10 mouse cellular contexts compared by ENCODE assay signal in the genomic region with DNA sequence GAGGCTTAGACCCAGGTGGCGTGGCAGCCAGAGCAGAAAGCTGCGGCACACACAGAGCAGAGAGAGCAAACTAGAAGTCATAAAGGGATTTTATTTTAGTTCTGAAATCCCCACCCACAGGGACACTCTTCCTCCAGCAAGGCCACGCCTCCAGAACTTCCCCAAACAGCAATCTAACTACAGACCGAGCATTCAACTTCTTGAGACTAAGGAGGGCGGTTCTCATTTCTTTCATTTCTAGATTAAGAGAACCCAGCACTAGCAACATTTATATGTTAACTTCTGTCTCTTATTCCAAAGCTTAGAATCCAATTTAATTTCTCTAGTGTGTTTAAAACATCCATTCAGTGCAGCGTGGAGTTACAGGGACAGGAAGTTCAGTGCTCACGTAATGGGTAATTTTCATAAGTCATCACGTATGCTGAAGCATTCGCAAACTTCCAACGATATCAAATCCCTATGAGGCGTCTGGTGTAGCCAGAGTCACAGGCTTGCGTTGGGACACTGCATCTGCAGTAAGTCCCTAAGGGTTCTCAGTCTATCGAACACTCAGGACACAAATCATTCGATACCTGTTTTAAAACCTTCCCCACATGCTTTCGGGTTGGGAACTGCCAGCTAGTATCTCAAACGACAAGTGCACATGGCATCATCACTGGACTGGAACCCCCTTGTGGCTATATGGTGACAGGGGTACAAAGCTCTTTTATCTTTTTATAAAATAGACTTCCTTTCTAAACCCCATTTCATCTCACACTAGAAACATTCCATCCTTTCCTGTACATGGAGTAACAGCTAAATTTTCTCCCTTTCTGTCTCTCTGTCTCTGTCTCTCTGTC. TPM values are rescaled to one million over a fixed set of nuclear protein-coding genes. Genes with fewer than 3 reads are reported as not detected.
DNase-seq lines count a peak whose midpoint lies in the region; ATAC-seq and TF ChIP-seq lines count a peak whose summit lies in the region.
"Had no signal": no experiment of that assay in that cellular context is flagged by ENCODE, and none has a peak within 500 bp of the region (broad histone marks: within the 10 kb centered on the region; RNA-seq: fewer than 3 reads in every experiment).

No protein-coding gene starts in this region.

- 0 out of 2 replicates have a peak overlapping the region, but pooled peaks have one; percentile 4 for H3K27ac ChIP-seq in macrophage
- H3K27ac ChIP-seq in left cerebral cortex, adult 2 months = no peak overlapping the region
- H3K27ac ChIP-seq in forebrain, embryonic 11.5 days (ENCODE audit: low read depth, low read length) = no peak overlapping the region

- TF ChIP-seq CTCF in left cerebral cortex, adult 2 months (IDR thresholded peaks at IDR 0.05) = no peak

- no peak for ATAC-seq in forebrain, embryonic 11.5 days (replicated peaks; ENCODE audit: low FRiP score)

- no peaks in the 10 kb centered on the region for H3K79me2 ChIP-seq in macrophage (ENCODE audit: inconsistent target)

- no peaks in the 10 kb centered on the region for H3K27me3 ChIP-seq in forebrain, embryonic 11.5 days (ENCODE audit: control insufficient read depth, insufficient read depth, low read length)

- H3K4me3 ChIP-seq in macrophage (ENCODE audit: inconsistent target) = peak overlapping the region; percentile 26; the same call in 1 of the 2 replicates
- H3K4me3 ChIP-seq in left cerebral cortex, adult 2 months = no peak overlapping the region
- H3K4me3 ChIP-seq in forebrain, embryonic 11.5 days (ENCODE audit: low read depth, low read length) = no peak overlapping the region
- H3K4me3 ChIP-seq: myocyte had no signal

- H3K36me3 ChIP-seq in macrophage (ENCODE audit: inconsistent target) = no peaks in the 10 kb centered on the region
- no peaks in the 10 kb centered on the region for H3K36me3 ChIP-seq in forebrain, embryonic 11.5 days (ENCODE audit: control insufficient read depth, insufficient read depth, low read length)

- peak; percentile 8 for DNase-seq in gastrocnemius, postnatal 10 days
- no peak for DNase-seq in gastrocnemius, postnatal 36 days
- peak; percentile 74 for DNase-seq in CD4-positive helper T cell, adult 2 months (ENCODE audit: low read depth, low spot score)
- peak; percentile 13 for DNase-seq in heart, postnatal 4 days
- no peak for DNase-seq in left cerebral cortex, adult 9 months (ENCODE audit: low spot score in 2 of 2)
- no peak for DNase-seq in left cerebral cortex, adult 2 months (ENCODE audit: extremely low spot score in 1 of 2, low spot score in 2 of 2)
- DNase-seq in forebrain, embryonic 11.5 days (ENCODE audit: low spot score) = no peak
- DNase-seq: cerebellum, adult 18-20 months had no signal

- intact Hi-C loops in gastrocnemius, postnatal 36 days (cut with DNase I) = no loop called here
- intact Hi-C loops in left cerebral cortex, adult 2 months (cut with DNase I) = no loop called here

- H3K9ac ChIP-seq in forebrain, embryonic 11.5 days (ENCODE audit: low read length) = no peak overlapping the region

- no peaks in the 10 kb centered on the region for H3K9me3 ChIP-seq in forebrain, embryonic 11.5 days (ENCODE audit: control insufficient read depth, low read length)

- H3K4me2 ChIP-seq in forebrain, embryonic 11.5 days (ENCODE audit: low read depth, low read length, severe bottlenecking) = no peak overlapping the region

- no peaks in the 10 kb centered on the region for H3K4me1 ChIP-seq in forebrain, embryonic 11.5 days (replicated peaks; ENCODE audit: control insufficient read depth, insufficient read depth, low read length)

- whole genome bisulfite sequencing in macrophage (ENCODE audit: missing documents) = 11% methylated on average over 16 of the region's 16 CpGs
- WGBS in forebrain, embryonic 11.5 days = 89% methylated on average over 16 of the region's 16 CpGs

RNA-seq across cellular contexts. Expression of gene Enpp3, which starts 18.7 kb away (rescaled TPM):
- 1 to 10 TPM; 7.4 to 8.1 TPM for total RNA-seq in gastrocnemius, postnatal 10 days (2021)
- total RNA-seq in gastrocnemius, postnatal 36 days (2021) = 1 to 10 TPM; 1.7 to 1.8 TPM
- 1 to 10 TPM; 4.8 to 5.6 TPM for total RNA-seq in heart, postnatal 4 days (2021)
- under 1 TPM in 1 of 26 experiments, not detected in 25; 0.79 TPM for total RNA-seq in macrophage (2018; cell fraction: chromatin; rRNA removed)
- not detected for total RNA-seq in macrophage (2018; cell fraction: cytosol; rRNA removed)
- not detected for total RNA-seq in macrophage (2018; cell fraction: nucleus; rRNA removed)
- not detected in 3 replicates for polyA plus RNA-seq in macrophage (2018)
- under 1 TPM in 1 of 2 experiments, not detected in 1; 0.27 TPM for total RNA-seq in left cerebral cortex, adult 2 months (2021)
- polyA plus RNA-seq in forebrain, embryonic 11.5 days (2014; fragmentation: Nextera tagmentation; extraction: Ambion mirVana) = 4.1 and 6.4 TPM in 2 replicates

RNA-seq across cellular contexts. Expression of gene Med23, which starts 45.9 kb away (rescaled TPM):
- 10 to 100 TPM; 11.1 to 12.8 TPM for total RNA-seq in gastrocnemius, postnatal 10 days (2021)
- total RNA-seq in gastrocnemius, postnatal 36 days (2021) = 1 to 10 TPM; 5.7 to 8.8 TPM
- 10 to 100 TPM; 23.2 to 23.8 TPM for total RNA-seq in heart, postnatal 4 days (2021)
- total RNA-seq in macrophage (2018; cell fraction: chromatin; rRNA removed) = 10 to 100 TPM; 37.9 to 98.3 (median 76.0) TPM
- 10 to 100 TPM; 10.2 to 18.6 (median 15.6) TPM for total RNA-seq in macrophage (2018; cell fraction: cytosol; rRNA removed)
- total RNA-seq in macrophage (2018; cell fraction: nucleus; rRNA removed) = 10 to 100 TPM; 19.9 to 59.2 (median 38.3) TPM
- polyA plus RNA-seq in macrophage (2018) = 11.6 to 15.4 TPM (median 14.3 TPM) in 3 replicates
- total RNA-seq in left cerebral cortex, adult 2 months (2021) = 10 to 100 TPM; 32.7 to 37.2 TPM
- 33.4 and 33.5 TPM in 2 replicates for polyA plus RNA-seq in forebrain, embryonic 11.5 days (2014; fragmentation: Nextera tagmentation; extraction: Ambion mirVana)

Comparison
In these comparisons a context has a peak if more than half of its experiments do, and no peak if none do; other contexts are left out.
1. DNase-seq: peak in gastrocnemius, postnatal 10 days (single experiment), CD4-positive helper T cell, adult 2 months (single experiment) and heart, postnatal 4 days (single experiment); none in gastrocnemius, postnatal 36 days (0 of 2), left cerebral cortex, adult 9 months (0 of 2), left cerebral cortex, adult 2 months (0 of 2) and forebrain, embryonic 11.5 days (single experiment).